Mouse (Mus musculus): ENCODE measurements around the gene Pam16.

Pam16 gene

DNA sequence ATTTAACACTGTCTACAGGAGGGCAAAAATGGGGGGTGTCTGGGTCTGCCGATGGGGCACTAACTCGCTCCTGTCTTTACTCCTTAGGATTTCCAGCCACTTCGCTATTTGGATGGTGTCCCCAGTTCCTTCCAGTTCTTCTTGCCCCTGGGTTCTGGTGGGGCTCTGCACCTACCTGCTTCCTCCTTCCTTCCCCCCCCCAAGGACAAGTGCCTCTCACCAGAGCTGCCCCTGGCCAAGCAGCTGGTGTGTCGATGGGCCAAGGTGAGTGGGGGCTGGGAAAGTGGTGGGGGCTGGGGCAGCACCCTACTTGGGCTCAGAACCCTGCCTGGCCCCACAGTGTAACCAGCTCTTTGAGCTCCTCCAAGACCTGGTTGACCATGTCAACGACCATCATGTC is 13.6 kb downstream of the Pam16 start:
- no peak for DNase-seq (ENCODE audit: low spot score in 2 of 2)

DNA sequence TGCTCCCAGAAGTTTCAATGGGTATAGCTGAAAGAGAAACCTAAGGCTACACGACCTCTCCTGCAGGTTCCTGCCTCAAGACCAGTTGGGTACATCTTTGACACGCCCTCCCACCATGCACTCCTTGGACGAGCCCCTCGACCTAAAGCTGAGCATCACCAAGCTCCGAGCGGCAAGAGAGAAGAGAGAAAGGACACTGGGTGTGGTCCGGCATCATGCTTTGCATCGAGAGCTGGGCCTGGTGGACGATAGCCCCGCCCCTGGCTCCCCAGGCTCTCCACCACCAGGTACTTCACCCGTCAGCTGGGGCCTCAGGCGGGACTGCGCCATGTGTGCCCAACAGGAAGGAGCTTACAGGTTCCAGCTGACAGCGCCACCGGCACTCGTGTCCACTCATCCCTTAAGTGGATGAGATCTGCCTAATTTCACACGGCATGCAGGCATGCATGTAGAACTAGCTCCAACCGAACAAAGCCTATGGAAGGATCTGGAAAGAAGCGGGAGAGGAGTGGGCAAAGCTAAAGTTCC is 16.2 kb downstream of the Pam16 start:
- no peak for DNase-seq (ENCODE audit: low spot score in 2 of 2)

DNA sequence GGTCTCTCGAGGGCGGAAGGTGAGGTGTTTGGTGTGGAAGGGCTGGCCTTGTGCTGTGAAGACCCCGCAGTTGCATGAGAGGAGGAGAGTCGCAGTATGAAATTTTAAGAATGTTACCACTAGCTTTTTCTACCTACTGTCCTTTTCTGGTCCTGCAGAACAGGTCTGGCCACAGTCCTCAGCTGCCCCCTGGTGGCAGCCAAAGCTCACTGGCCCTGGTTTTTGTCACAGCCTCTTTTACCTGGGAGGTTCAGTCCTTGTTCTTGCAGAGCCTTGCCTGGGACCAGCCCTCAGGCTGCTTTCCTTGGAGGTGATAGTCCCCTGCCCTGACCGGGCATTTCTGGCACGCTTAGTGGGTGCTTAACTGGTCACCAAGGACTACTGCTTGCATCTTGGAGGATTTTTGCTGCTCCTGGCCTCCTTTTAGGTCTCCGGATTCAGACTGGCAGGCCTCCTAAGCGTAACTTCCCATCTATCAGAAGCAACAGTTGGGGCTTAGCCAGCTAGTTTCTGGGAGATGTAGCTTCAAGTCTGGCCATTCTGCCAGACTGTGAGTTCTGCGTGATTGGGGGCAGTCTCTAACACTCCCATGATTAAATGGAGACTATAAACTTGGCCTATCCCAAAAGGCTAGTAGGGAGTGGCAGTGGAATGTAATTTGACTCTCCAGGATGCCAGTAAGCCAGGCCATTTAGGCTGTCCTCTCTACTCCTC is 16.8 kb downstream of the Pam16 start:
- peak; percentile 62 to 75 for DNase-seq (ENCODE audit: low spot score in 2 of 2)

DNA sequence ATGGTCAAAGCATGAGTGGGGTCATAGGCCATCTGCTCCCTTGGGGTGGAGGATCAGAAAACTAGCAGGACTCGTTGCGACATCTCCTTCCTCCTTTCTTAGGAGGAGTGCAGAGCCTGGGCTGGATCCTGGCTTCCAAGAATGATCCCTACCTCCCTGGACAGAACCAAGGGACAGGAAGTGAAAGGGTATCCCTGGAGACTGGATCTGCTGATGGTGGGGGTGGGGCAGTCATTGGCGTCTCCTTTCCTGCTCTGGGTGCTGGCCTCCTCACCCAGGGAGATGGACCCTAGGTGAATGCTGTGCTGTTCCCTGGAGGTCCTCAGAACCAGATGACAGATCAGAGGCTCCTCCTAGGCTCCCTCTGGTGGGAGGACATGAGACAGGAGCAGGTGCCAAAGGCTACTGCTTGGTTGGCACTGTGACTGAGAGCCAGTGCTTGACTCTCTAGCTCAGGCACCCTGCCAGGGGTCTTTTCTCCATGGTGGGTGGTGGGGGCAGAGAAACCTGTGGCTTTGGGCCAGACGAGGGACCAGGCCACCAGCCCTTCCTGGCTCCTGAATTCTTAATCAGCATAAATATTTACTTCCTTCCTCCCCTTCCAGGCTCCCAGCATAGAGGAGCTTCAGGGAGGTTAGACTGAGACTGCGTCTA is 18.2 kb downstream of the Pam16 start:
- DNase-seq (ENCODE audit: low spot score in 2 of 2), result no peak

DNA sequence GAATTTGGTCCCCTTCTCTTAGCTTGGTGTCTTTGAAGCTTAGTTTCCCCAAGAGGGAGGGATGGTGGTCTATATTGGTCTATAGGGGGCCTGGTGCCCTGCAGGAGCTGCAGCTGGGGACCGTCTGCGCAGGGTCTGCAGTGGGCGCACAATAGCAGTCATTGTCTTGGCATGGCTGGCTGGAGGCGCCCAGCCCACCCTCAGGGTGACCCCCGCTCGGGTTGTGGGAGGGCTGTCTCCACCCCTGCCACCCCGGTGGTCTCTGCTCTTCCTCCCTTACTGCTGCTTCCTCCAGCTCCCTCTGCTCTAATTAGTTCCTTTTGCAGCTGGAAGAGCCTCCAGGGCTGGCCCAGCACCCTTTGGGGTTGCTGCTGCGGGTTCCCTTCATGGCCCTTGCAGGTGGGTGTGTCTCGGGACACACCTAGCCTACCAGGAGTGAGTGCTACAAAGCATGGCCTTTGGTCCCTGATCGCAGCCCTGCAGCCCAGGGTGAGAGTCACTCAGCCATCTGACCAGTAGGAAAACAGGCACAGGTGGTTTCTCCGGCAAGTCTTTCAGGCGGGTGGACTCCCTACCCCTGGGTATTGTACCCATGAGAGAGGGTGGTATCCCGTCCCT is 19.2 kb downstream of the Pam16 start:
- DNase-seq (ENCODE audit: low spot score in 2 of 2), result no peak

DNA sequence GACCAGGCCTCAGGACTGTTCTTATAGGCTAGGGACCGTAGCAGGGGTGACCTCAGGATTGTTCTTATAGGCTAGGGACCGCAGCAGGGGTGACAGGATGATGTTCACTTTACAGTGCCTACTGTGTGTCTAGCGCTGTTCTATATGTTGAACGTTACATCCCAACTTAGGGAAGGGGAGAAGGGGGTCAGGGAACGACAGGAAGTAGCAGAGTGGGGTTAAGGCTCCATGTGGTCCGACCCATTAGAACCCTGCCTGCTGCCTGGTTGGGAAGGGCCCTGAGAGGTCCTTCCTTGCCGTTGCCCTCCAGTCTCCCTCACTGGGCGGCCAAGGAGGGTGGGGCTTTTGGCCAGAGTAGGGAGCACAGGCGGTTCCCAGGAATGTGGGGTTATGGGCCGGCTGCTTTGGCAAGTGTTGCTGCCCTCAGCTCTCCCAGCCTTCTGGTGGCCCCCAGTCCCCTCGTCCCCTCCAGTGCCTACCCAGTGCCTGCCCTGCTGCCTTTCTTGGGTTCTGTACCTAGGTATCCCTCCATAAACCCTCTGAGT is 20.4 kb downstream of the Pam16 start:
- no peak for DNase-seq (ENCODE audit: low spot score in 2 of 2)

DNA sequence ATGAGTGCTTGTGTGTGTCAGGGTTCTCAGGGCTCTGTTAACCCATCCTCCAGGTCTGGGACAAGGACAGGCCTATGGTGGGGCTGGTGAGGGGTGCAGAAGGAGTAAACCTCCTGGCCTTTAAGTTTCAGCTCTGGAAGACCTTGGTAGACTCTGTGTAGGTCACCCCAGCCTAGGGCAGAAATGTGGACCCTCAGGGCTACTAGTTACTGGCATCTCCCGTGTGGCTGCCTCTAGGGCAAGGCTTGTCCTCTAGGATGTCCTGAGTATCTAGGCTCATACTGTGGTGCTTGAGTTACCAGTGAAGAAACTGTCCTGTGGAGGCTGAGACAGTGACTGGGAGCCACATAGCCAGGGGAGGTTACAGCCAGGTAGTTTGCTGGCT is 21.3 kb downstream of the Pam16 start:
- DNase-seq (ENCODE audit: low spot score in 2 of 2), result no peak

DNA sequence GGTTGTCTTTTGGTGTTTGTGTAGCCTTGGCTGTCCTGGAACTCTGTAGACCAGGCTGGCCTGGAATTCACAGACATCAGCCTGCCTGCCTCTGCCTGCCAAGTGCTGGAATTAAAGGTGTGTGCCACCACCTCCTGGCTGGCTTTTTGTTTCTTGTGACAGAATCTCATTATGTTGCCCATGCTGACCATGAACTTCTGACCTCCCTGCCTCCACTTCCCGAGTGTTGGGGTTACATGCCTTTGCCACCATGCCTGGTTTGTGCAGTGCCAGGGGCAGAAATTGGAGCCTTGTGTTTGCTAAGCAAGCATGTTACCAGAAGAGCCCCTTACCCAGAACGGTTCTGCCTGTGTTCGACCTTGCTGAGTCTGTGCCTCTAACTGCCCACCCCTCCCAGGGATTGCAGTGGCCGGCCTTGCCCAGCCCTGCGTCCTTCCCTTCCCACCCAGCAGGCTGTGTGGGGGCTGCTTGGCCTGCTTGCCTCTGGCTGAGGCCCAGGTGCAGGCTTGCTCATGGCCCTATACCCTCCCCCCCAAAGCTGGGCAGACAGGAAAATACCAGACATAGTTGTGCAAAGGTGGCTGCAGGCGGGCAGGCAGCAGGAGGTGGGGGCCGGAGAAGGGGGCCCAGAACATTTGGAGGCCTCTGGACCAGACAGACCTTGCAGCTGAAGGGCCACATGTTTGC is 21.9 kb downstream of the Pam16 start:
- no peak for DNase-seq (ENCODE audit: low spot score in 2 of 2)

DNA sequence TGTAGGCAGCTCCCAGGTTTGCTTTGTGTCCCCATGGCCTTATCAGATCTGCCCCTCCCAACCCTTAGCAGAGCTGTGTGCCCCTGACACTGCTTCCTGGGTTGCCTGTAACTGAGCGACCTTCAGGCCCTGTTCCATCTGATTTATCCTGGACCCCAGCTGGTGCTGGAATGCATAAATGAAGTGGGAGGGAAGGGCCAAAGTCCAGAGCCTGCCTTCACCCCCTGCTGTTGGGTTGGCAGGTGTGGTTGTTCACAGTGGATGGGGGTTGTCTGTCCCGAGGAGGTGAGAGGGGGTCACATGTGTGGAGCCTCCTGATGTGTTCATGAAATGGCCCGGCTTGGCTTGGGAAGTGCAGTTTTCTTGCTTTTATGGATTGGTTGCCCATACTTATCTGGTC is 22.6 kb downstream of the Pam16 start:
- DNase-seq (ENCODE audit: low spot score in 2 of 2), result no peak

DNA sequence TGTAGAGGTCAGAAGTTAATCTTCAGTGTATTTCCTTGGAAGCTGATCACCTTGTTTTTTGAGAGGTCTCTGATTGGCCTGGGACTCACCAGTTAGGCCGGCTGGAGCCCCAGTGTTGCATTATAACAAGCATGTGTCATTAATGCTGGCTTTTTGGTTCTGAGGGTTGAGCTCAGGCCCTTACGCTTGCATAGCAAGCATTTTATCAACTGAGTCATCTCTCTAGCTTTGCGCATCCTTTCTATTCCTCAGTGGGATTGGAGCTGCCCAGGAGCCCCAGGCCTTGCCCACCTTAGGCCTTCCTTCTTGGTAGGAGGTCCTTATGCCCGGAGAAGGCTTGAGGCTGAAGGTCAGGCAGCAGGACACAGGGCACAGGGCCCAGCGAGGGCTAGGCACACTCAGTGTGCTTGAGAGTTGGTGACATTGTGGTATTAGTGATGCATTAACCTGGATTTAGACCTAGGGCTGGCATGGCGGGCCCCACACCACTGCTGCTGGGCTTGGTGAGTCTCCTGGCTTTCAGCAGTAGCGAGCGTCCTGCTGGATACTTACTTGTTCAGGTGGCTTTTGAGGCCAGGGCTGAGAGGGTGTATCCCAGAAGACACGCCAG is 24.0 kb downstream of the Pam16 start:
- DNase-seq (ENCODE audit: low spot score in 2 of 2), result no peak

DNA sequence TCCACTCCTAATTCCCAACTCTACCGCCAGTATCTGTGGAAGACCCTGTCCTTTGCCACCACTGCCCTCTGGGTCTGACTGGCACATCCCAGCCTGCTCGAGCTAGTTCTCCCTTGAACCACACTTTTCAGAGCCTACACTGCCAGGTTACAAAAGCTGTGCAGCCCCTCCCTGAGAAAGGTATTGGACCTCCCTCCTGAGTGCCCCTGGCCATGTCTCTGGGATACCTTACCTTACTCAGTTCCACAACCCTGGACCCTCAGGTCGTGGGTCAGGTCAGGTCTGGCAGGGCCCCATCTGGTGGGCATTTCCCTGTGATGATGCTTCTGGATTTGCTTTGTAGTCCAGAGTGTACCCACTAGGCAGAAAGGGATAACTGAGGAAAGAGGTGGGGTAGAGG is 25.2 kb downstream of the Pam16 start:
- DNase-seq (ENCODE audit: low spot score in 2 of 2), result no peak

DNA sequence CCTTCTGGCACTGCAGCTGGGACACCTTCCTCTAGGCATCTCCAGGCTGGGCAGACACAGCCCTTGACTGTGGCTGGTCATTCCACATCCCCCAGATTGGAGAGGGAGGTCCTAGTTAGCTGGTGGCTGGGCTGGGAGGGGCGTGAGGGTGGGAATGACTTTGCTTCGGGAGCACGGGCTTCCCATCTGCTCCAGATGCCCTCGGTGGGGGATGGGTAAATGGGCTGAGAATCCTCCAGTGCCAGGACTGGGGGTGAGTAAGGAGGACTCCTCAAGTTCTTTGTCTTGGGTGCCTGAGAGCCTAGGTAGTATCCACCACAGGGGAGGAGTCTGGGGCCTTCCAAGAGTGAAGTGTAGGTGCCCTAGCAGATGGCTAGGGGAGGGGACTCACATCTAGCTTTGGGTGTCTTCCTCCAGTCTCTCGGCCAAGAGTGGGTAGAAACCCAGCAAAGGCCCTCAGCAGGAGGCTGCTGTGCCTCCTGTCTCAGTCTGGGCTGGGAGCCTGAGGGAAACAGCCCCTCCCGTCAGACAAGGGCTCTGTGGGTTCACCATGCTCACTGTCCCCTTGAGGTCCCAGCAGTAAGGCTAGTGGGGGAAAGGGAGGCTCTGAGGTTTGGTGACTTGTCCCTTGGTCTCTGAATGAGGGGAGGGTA is 25.8 kb downstream of the Pam16 start:
- DNase-seq (ENCODE audit: low spot score in 2 of 2), result no peak

DNA sequence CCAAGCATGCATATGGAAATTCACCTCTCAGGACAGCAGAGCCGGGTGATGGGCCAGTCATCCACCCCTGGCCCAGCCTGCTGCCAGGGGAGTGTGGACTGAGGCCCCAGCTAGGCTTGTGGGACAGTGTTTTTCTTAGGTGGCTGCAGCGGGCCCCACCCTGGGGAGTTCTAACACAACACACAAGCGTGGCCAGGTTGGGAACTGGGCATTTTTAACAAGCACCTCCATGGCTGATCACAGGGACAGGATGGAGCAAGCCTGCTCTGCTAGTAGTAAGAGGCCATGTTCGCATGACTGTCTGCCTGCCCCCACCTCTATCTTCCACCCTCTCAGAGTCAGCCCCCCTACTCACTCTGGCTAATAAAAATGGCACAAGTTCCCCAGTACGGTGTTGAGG is 26.7 kb downstream of the Pam16 start:
- no peak for DNase-seq (ENCODE audit: low spot score in 2 of 2)

DNA sequence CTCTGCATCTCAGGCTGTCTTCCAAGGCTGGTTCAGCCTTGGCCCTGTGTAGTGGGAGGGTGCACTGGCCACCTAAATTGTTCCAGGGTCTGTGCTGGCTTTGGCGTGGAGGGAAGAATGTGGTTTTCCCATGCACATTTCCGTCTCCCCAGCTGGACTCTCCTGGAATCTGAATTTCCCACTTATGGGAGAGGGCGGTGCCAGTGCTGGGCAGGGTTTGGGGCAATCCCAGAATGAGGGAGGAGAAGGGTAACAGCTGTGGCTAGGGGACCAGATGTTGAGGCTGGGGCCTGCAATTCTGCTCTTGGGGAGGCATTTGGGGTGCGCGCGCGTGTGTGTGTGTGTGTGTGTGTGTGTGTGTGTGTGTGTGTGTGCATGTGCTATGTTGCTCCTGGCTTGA is 27.5 kb downstream of the Pam16 start:
- no peak for DNase-seq (ENCODE audit: low spot score in 2 of 2)

DNA sequence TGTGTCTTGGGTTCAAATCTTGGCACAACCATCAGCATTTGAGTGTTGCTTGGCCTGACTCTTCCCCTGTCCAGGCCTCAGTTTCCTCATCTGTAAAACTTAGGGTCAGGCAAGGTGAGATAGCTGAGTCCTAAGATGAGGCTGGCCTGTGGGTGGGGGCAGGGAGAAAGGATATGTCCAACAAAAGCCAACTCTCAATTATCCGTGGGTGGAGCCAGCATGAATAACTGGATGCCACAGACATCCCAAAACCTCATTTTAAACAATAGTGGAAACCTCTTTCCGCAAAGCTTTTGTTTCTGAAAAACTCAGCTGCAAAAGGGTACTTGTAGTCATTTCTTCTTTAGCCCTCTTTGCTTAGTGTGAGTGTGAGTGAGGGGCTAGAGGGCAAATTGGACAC is 28.0 kb downstream of the Pam16 start:
- no peak for DNase-seq (ENCODE audit: low spot score in 2 of 2)

DNA sequence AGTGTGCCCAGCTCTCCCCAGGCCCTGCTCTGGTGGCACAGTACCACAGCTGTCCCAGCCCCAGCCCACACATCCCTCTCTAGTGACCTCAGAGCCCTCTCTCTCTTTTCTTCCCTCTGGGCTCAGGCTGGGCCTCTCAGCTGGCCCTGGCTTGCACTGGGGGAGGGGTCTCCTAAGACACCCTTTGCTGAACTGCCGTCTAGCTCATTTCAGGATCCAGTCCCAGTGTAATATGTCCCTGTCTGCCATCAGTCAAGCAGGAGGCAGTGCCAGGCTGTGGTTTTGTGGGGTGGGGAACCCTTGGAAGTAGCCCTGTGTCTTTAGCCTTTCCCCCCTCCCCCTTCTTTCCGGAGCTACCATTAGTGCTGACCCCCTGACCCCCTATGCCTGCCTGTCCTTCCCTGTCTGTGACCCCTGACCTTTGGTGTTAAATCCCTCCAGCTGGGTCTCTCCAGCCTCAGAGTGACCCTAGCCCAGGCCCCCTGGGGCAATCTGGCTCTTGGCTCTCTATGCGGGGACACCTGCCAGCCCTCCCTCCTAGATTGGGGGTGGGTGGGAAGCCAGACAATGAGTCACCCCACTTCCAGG is 28.6 kb downstream of the Pam16 start:
- no peak for DNase-seq (ENCODE audit: low spot score in 2 of 2)

DNA sequence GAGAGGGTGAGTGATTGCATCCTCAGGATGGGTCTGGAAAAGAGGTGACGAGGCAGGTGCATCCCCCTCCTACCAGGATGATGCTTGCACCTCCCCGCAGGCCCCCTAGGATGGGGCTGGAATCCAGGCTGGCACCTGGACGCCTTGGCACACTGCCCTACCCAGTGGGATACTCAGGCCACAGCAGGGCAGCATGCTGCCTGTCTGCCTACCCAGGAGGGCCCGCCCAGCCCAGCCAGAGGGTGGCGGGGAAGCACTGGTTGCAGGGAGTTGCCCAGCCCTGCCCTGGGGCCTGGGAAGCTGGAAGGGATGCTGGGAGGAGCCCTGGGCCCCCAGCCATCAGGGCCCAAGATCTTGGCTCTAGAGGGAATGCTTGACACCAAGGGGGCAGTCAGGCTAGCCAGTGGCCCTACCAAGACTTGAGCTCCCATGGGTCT is 29.2 kb downstream of the Pam16 start:
- DNase-seq (ENCODE audit: low spot score in 2 of 2), result no peak

DNA sequence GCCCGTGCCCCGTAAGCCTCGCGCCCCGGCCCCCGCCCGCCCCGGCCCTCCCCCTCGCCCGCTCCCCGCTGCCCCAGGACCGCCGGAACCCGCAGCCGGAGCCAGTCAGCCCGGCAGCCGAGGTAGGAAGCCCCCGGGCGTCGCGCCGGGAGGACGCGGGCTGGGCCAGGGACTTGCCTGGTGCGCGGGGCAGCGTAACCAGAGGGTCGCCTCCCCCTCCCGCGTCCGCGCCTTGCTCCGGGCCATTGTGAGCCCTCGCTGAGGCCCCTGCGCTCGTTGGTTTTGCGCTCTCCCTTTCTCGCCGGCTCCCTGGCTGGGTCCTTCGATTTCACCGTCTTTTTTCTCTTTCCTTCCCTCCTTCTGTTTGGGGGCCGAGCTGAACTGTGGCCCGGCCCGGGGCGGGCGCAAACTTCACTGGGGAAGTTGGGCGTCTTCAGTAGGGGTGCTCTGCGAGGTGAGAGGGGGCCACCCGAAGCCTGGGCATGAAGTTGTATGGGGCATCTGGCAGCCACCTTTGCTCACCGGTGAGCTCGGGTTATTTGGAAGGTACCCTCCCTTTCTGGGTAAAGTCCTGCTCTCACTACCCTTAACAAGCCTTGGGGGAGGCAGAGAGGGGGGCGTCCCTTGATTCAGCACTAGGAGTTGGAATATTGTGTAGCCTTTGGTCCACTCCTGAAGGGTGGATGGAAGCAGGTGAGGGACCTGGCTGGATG is 29.8 kb downstream of the Pam16 start:
- DNase-seq (ENCODE audit: low spot score in 2 of 2), result no peak

DNA sequence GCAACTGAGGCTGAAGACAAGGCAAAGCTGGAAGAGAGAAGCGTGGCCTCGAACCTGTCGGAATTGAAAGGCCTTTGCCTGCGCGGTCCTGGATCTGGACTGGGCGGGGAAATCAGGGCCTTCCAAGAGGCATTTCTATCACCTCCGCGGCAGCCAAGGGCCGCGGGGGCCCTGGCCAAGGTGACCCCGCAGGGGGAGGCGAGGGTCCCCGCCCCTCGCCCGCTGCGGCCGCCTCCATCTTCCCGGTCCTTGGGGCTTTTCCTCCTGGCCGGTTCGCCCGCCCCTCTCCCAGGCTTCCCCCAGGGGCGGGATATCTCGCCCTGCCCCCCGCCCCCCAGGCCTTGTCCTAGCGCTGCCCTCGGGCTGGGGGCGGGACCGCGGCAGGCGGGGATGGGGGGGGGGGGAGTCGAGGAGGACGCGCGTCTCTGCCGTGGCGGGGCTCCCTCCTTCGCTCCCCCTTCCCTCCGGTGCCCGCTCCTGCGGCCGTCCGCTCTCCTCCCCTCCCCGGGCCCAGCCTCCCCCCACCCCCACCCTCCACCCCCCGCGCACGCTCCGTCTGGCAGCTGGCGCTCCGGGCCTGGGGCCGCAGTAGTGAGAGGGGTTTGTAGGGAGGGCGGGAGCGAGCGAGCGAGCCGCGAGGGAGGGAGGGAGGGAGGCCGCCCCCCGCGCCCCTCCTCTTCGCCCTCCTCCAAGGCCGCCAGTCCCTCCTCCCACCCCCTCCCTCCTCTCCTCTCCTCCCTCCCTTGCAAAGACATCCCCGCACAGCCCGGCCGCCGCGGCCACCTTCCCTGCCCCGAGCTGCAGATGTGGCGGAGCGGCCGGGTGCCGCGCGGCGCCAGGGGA is 30.6 kb downstream of the Pam16 start, which contains the start of gene Glis2:
Glis2 (plus strand) TSS at position 743 of the 843 bp plus-strand sequence.
- no peak for DNase-seq (ENCODE audit: low spot score in 2 of 2)

Measured in spleen, postnatal 14 days (tissue).